Mouse (Mus musculus): Measurements from ENCODE around the gene Elmod2. TPM values are rescaled to one million over a fixed set of nuclear protein-coding genes. Genes with fewer than 3 reads are reported as not detected.
"Not testable (repeated sequence)": the region's sequence is repeated elsewhere in the genome, so short reads cannot be mapped to it uniquely, and the experiment has no call there.

Elmod2 gene
- total and polyA plus RNA-seq, 3 experiments = 6.6 to 9.8 (median 7.7) TPM

GRCm38 (mm10) chr8:83320543-83320942 lies 11.7 kb downstream of the Elmod2 start:
- dilution Hi-C loops (cut with MboI; ENCODE audit: extremely low pct_ligation_motif_present, extremely low pct_unique_long_range_greater_than_20kb, low sequenced_read_pairs) = no loop called here
- DNase-seq (ENCODE audit: extremely low read depth) = no peak
- TF ChIP-seq CTCF (conservative IDR thresholded peaks at IDR 0.05 in 1 of 2, IDR thresholded peaks at IDR 0.05 in 1 of 2; ENCODE audit: low read depth in 2 of 2, low read length in 2 of 2) = no peak
- TF ChIP-seq ZNF384 (IDR thresholded peaks at IDR 0.05; ENCODE audit: low read depth, low read length) = no peak
- no peak for TF ChIP-seq MAFK (IDR thresholded peaks at IDR 0.05; ENCODE audit: insufficient replicate concordance, low read length)
- no peak for TF ChIP-seq KAT2A (IDR thresholded peaks at IDR 0.05; ENCODE audit: insufficient replicate concordance, low read length)
- no peak for TF ChIP-seq GABPA (IDR thresholded peaks at IDR 0.05; ENCODE audit: insufficient replicate concordance, low read depth, low read length)
- no peak for TF ChIP-seq BHLHE40 (IDR thresholded peaks at IDR 0.05; ENCODE audit: low read depth, low read length)
- no peak for TF ChIP-seq JUND (conservative IDR thresholded peaks at IDR 0.05; ENCODE audit: low read depth, low read length)
- TF ChIP-seq EP300 (IDR thresholded peaks at IDR 0.05; ENCODE audit: low read length) = no peak
- TF ChIP-seq ELF1 (IDR thresholded peaks at IDR 0.05; ENCODE audit: low read depth, low read length) = no peak
- TF ChIP-seq SIN3A (IDR thresholded peaks at IDR 0.05; ENCODE audit: low read length) = no peak
- TF ChIP-seq TBP (conservative IDR thresholded peaks at IDR 0.05; ENCODE audit: low read depth, low read length) = no peak
- no peak for TF ChIP-seq MEF2A (IDR thresholded peaks at IDR 0.05; ENCODE audit: borderline replicate concordance, low read depth, low read length)
- no peak for TF ChIP-seq SMC3 (IDR thresholded peaks at IDR 0.05; ENCODE audit: low read depth, low read length)
- TF ChIP-seq PAX5 (IDR thresholded peaks at IDR 0.05; ENCODE audit: low read length) = no peak
- no peak for TF ChIP-seq NRF1 (IDR thresholded peaks at IDR 0.05; ENCODE audit: low read depth, low read length)
- no peak for TF ChIP-seq CHD2 (IDR thresholded peaks at IDR 0.05; ENCODE audit: low read length)
- Histone ChIP-seq H3K79me2 (replicated peaks; ENCODE audit: control insufficient read depth, extremely low read depth, insufficient read depth, poor library complexity, severe bottlenecking) (no peaks in the 10 kb centered on the region), H3K27me3 (replicated peaks) (no peaks in the 10 kb centered on the region), H3K4me1 (ENCODE audit: control insufficient read depth in 1 of 2, insufficient read depth in 2 of 2) (no peaks in the 10 kb centered on the region), H3K36me3 (replicated peaks in 1 of 2; ENCODE audit: control insufficient read depth in 1 of 2, insufficient read depth in 1 of 2, low read length in 1 of 2) (peaks cover 33 to 64% of the 10 kb centered on the region in 2 experiments), H3K27ac (ENCODE audit: insufficient read depth, low read depth) (no peak overlapping the region), H3K9ac (ENCODE audit: insufficient read depth, low read depth) (no peak overlapping the region), H3K9me3 (replicated peaks; ENCODE audit: low read length) (no peaks in the 10 kb centered on the region), H3K4me3 (replicated peaks in 1 of 3; ENCODE audit: low read depth in 2 of 3, low read length in 2 of 3, poor library complexity in 1 of 3) (no peak overlapping the region), H3K4me2 (ENCODE audit: insufficient read depth, low read depth, poor library complexity, severe bottlenecking) (no peak overlapping the region)
- in situ Hi-C loops (cut with MboI; ENCODE audit: low pct_ligation_motif_present, low pct_unique_long_range_greater_than_20kb, low sequenced_read_pairs) = no loop called here

- TF ChIP-seq TBP (conservative IDR thresholded peaks at IDR 0.05; ENCODE audit: low read depth, low read length) = no peak
- TF ChIP-seq BHLHE40 (IDR thresholded peaks at IDR 0.05; ENCODE audit: low read depth, low read length) = no peak
- no peak for TF ChIP-seq USF1 (IDR thresholded peaks at IDR 0.05; ENCODE audit: low read depth, low read length)
- TF ChIP-seq MAZ (IDR thresholded peaks at IDR 0.05; ENCODE audit: low read depth, low read length) = no peak
- TF ChIP-seq MXI1 (IDR thresholded peaks at IDR 0.05; ENCODE audit: low read depth, low read length) = no peak
- TF ChIP-seq GABPA (IDR thresholded peaks at IDR 0.05; ENCODE audit: insufficient replicate concordance, low read depth, low read length) = no peak
- TF ChIP-seq USF2 (conservative IDR thresholded peaks at IDR 0.05; ENCODE audit: low read depth, low read length) = no peak
- TF ChIP-seq CHD2 (IDR thresholded peaks at IDR 0.05; ENCODE audit: low read length) = no peak
- TF ChIP-seq CTCF (conservative IDR thresholded peaks at IDR 0.05 in 1 of 2, IDR thresholded peaks at IDR 0.05 in 1 of 2; ENCODE audit: low read depth in 2 of 2, low read length in 2 of 2) = no peak
- TF ChIP-seq SIN3A (IDR thresholded peaks at IDR 0.05; ENCODE audit: low read length) = no peak
- no peak for TF ChIP-seq POLR2AphosphoS2 (IDR thresholded peaks at IDR 0.05; ENCODE audit: low read depth, low read length)
- no peak for TF ChIP-seq JUN (IDR thresholded peaks at IDR 0.05; ENCODE audit: insufficient read depth, low read depth, low read length)
- no peak for TF ChIP-seq TCF12 (IDR thresholded peaks at IDR 0.05; ENCODE audit: low read depth, low read length)
- TF ChIP-seq KAT2A (IDR thresholded peaks at IDR 0.05; ENCODE audit: insufficient replicate concordance, low read length) = no peak
- no peak for TF ChIP-seq MYC (IDR thresholded peaks at IDR 0.05; ENCODE audit: low read depth, low read length)
- TF ChIP-seq MAX (IDR thresholded peaks at IDR 0.05; ENCODE audit: low read length) = no peak
- no peak for TF ChIP-seq JUND (conservative IDR thresholded peaks at IDR 0.05; ENCODE audit: low read depth, low read length)
- Histone ChIP-seq H3K36me3 (replicated peaks in 1 of 2; ENCODE audit: control insufficient read depth in 1 of 2, insufficient read depth in 1 of 2, low read length in 1 of 2) (peaks cover 22 to 47% of the 10 kb centered on the region in 2 experiments), H3K27me3 (replicated peaks) (no peaks in the 10 kb centered on the region), H3K4me1 (ENCODE audit: control insufficient read depth in 1 of 2, insufficient read depth in 2 of 2) (no peaks in the 10 kb centered on the region), H3K4me2 (ENCODE audit: insufficient read depth, low read depth, poor library complexity, severe bottlenecking) (no peak overlapping the region), H3K9ac (ENCODE audit: insufficient read depth, low read depth) (no peak overlapping the region), H3K9me3 (replicated peaks; ENCODE audit: low read length) (no peaks in the 10 kb centered on the region), H3K79me2 (replicated peaks; ENCODE audit: control insufficient read depth, extremely low read depth, insufficient read depth, poor library complexity, severe bottlenecking) (no peaks in the 10 kb centered on the region), H3K4me3 (replicated peaks in 1 of 3; ENCODE audit: low read depth in 2 of 3, low read length in 2 of 3, poor library complexity in 1 of 3) (no peak overlapping the region), H3K27ac (ENCODE audit: insufficient read depth, low read depth) (no peak overlapping the region)
- in situ Hi-C loops (cut with MboI; ENCODE audit: low pct_ligation_motif_present, low pct_unique_long_range_greater_than_20kb, low sequenced_read_pairs) = no loop called here
- DNase-seq (ENCODE audit: extremely low read depth) = no peak
- dilution Hi-C loops (cut with MboI; ENCODE audit: extremely low pct_ligation_motif_present, extremely low pct_unique_long_range_greater_than_20kb, low sequenced_read_pairs) = no loop called here
Observed at GRCm38 (mm10) chr8:83315691-83316090, 16.6 kb downstream of the Elmod2 start.

DNA sequence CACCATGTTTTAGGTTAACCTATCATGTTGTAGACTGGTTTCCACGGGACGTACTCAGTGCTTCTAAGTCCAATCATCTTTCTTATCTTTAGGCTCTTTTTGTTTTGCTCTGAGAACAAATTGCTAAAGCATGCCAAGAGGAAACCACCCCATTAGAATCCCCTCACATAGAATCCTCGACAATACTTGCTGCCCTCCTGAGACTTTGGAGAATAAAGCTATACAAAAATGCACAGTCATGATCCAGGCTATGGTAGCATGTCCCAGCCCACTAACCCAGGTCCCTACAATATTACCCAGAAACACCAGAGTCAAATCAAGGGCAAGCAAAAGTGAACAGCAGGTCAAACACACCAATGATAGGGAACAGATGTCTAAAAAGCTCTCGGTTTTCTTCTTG lies 17.2 kb downstream of the Elmod2 start:
- H3K9me3 ChIP-seq (replicated peaks; ENCODE audit: low read length); H3K79me2 ChIP-seq (replicated peaks; ENCODE audit: control insufficient read depth, extremely low read depth, insufficient read depth, poor library complexity, severe bottlenecking); H3K4me2 ChIP-seq (ENCODE audit: insufficient read depth, low read depth, poor library complexity, severe bottlenecking); dilution Hi-C loops (cut with MboI; ENCODE audit: extremely low pct_ligation_motif_present, extremely low pct_unique_long_range_greater_than_20kb, low sequenced_read_pairs); in situ Hi-C loops (cut with MboI; ENCODE audit: low pct_ligation_motif_present, low pct_unique_long_range_greater_than_20kb, low sequenced_read_pairs); H3K4me1 ChIP-seq (ENCODE audit: control insufficient read depth in 1 of 2, insufficient read depth in 2 of 2); H3K27ac ChIP-seq (ENCODE audit: insufficient read depth, low read depth); H3K4me3 ChIP-seq (replicated peaks in 1 of 3; ENCODE audit: low read depth in 2 of 3, low read length in 2 of 3, poor library complexity in 1 of 3); H3K27me3 ChIP-seq (replicated peaks); H3K9ac ChIP-seq (ENCODE audit: insufficient read depth, low read depth); DNase-seq (ENCODE audit: extremely low read depth): not testable (repeated sequence)
- H3K36me3 ChIP-seq (replicated peaks in 1 of 2; ENCODE audit: control insufficient read depth in 1 of 2, insufficient read depth in 1 of 2, low read length in 1 of 2) = peaks cover 18 to 43% of the 10 kb centered on the region in 2 experiments
